Mouse (Mus musculus) heart, postnatal 0 days (tissue): ENCODE measurements at regions not wholly inside any gene's neighbourhood (a gene's known extent, or its start where the extent isn't known, plus 50 kb on each side); places are given as distances from the start of the nearest gene placed in this dataset.
A peak's percentile ranks its signal among the peaks of the same experiment; 100 is the strongest.

ENCODE experiments used
- ATAC-seq: fragments of 200-750 bp; cut with Nextera tagmentation; 2 replicates; pipeline ENCODE4 v1.8.0; 2017; ENCODE audit warnings: low read depth, moderate number of reproducible peaks, moderate library complexity; ENCODE audit not compliant: insufficient read depth
- DNase-seq: peaks from one replicate; pipeline ENCODE4 v3.0.0-alpha.2; 2016; ENCODE audit warnings: low spot score
- H3K27ac ChIP-seq: fragments of 300-500 bp; sonication (generic); 2 replicates; pipeline ENCODE4 v1.5.1; 2014; ENCODE audit warnings: low read depth, mild to moderate bottlenecking
- H3K27me3 ChIP-seq: fragments of 300-500 bp; sonication (generic); 2 replicates; pipeline ENCODE4 v1.6.1; 2014; ENCODE audit warnings: low read length, mixed read lengths; ENCODE audit not compliant: control insufficient read depth, insufficient read depth
- H3K36me3 ChIP-seq: fragments of 300-500 bp; sonication (generic); replicated peaks from 2 replicates; pipeline ENCODE4 v1.6.1; 2014; ENCODE audit warnings: low read length, mixed read lengths; ENCODE audit not compliant: control insufficient read depth, insufficient read depth
- H3K4me1 ChIP-seq: fragments of 300-500 bp; sonication (generic); 2 replicates; pipeline ENCODE4 v1.6.1; 2014; ENCODE audit warnings: antibody characterized with exemption; ENCODE audit not compliant: control insufficient read depth, insufficient read depth
- H3K4me2 ChIP-seq: fragments of 300-500 bp; sonication (generic); 2 replicates; pipeline ENCODE4 v1.6.1; 2014; ENCODE audit warnings: low read depth, mild to moderate bottlenecking, low read length, moderate library complexity
- H3K4me3 ChIP-seq: fragments of 300-500 bp; sonication (generic); 2 replicates; pipeline ENCODE4 v1.5.1; 2014; ENCODE audit warnings: low read depth, low read length
- H3K9ac ChIP-seq: fragments of 300-500 bp; sonication (generic); replicated peaks from 2 replicates; pipeline ENCODE4 v1.6.1; 2014; ENCODE audit warnings: low read depth, low read length, mixed read lengths
- H3K9me3 ChIP-seq: fragments of 300-500 bp; sonication (generic); replicated peaks from 2 replicates; pipeline ENCODE4 v1.6.1; 2016; ENCODE audit warnings: low read length; ENCODE audit not compliant: control insufficient read depth
- CTCF ChIP-seq: IDR thresholded peaks from 2 replicates; pipeline ENCODE4 v1.5.1; 2016; ENCODE audit warnings: antibody characterized with exemption, control low read depth, low read depth
- EP300 ChIP-seq: IDR thresholded peaks from 2 replicates; pipeline ENCODE4 v1.6.1; 2016; ENCODE audit warnings: antibody characterized with exemption, low read depth
- WGBS: fragments of 180-500 bp; shearing (Covaris S2); extraction: QIAGEN DNeasy Blood & Tissue Kit; methylation state at CpG from one replicate; pipeline ENCODE4 v1.1.7; 2014; 5-methylcytosine and 5-hydroxymethylcytosine counted together

DNA sequence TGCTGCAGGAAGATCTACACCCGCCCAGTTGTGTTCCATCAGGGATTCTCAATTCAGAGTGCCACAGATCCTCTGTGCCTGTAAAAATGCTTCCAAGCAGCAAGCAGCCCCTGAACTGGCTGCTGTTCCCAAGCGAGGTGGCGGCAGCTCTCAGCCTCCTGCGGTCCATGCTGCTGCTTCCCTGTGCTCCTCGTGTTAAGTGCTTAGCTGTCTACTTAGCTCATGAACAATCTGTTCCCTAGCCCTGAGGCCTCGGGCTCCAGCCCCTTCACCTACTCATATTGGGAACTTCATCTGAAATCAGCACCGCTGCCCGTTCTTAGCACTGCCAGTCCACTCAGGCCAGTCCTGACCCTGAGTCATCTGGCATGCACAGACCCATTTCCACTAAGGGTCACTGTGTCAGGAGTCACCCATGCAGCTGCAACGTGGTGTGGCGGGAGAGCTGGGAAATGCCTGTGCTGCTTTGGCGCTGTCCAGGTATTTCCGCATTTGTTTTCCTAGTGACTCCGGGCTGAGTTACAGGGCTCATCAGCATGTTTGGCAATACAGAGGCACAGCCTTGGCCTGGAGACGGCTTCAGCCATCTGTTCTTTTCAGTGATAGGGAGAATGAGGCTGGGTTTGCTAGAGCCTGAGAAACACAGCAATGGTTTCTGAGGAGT, 107.5 kb upstream of the Arhgap5 start:
- ATAC-seq (peak; percentile 54; the same call in 1 of the 2 replicates), DNase-seq (no peak)
- H3K4me3 ChIP-seq: no peak overlapping the region
- H3K4me2 ChIP-seq: no peak overlapping the region
- TF ChIP-seq CTCF (no peak), EP300 (no peak)
- peaks cover 35% of the 10 kb centered on the region for H3K4me1 ChIP-seq
- WGBS: 44% methylated on average over 14 of the region's 14 CpGs
- no peak overlapping the region for H3K9ac ChIP-seq
- H3K9me3 ChIP-seq: no peaks in the 10 kb centered on the region
- no peaks in the 10 kb centered on the region for H3K36me3 ChIP-seq
- no peaks in the 10 kb centered on the region for H3K27me3 ChIP-seq
- H3K27ac ChIP-seq: 0 out of 2 replicates have a peak overlapping the region, but pooled peaks have one; percentile 7

DNA sequence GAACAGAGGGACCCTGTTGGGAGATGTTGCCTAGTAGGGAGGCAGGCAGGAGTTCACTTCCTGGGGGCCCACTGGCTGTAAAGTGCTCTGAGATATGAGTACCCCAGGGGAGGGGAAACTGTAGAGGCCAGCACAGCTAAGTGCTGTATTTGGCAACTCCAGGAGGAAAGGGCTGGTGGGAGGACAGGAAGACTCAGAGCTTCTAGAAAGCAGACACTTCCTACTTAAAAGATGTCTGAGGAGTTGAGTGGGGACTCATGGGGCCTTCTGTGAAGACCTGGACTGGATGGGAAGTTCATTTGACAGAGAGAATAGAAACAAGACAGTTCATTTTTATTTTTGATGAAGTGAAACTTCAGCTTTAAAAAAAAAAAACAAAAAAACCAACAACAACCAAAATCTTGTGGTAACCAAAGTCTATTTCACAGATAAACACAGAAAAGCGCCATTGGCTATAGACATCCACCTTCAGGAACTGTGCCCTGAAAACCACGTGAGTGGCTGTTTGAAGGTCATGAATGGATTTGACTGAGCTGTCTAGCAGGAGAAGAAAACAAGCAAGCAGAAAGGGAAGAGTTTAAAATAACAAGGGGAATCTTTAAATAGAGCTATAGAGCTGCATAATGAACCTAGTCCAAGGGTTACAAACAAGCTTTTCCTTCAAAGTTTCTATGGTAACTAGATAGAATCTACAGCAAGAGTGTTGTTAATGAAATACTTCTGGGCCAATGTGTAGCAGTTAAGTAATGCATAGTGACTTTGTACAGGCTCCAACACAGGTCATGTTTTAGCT, 105.9 kb upstream of the Arhgap5 start:
- no peaks in the 10 kb centered on the region for H3K36me3 ChIP-seq
- no peak overlapping the region for H3K4me2 ChIP-seq
- peak; percentile 23 for DNase-seq
- peak overlapping the region; percentile 78 for H3K27ac ChIP-seq
- H3K4me3 ChIP-seq: no peak overlapping the region
- TF ChIP-seq EP300: no peak
- no peak for TF ChIP-seq CTCF
- H3K9me3 ChIP-seq: no peaks in the 10 kb centered on the region
- peaks cover 35% of the 10 kb centered on the region for H3K4me1 ChIP-seq
- WGBS: 42% methylated on average over 2 of the region's 2 CpGs
- H3K9ac ChIP-seq: no peak overlapping the region
- peak; percentile 21; the same call in 1 of the 2 replicates for ATAC-seq
- H3K27me3 ChIP-seq: no peaks in the 10 kb centered on the region

GRCm38 (mm10) chr12:52398511-52398975, 105.2 kb upstream of the Arhgap5 start:
- Histone ChIP-seq H3K9me3 (no peaks in the 10 kb centered on the region), H3K4me2 (no peak overlapping the region), H3K4me1 (peaks cover 35% of the 10 kb centered on the region), H3K36me3 (no peaks in the 10 kb centered on the region), H3K27me3 (no peaks in the 10 kb centered on the region), H3K4me3 (no peak overlapping the region), H3K9ac (no peak overlapping the region), H3K27ac (peak overlapping the region; percentile 78)
- 0 out of 2 replicates have a peak, but pooled peaks have one; percentile 43 for ATAC-seq
- no peak for TF ChIP-seq EP300
- no peak for TF ChIP-seq CTCF
- 27% methylated on average over 6 of the region's 6 CpGs for WGBS
- DNase-seq: peak; percentile 60

- no peak for ATAC-seq
- Histone ChIP-seq H3K27me3 (no peaks in the 10 kb centered on the region), H3K4me1 (peaks cover 30% of the 10 kb centered on the region), H3K27ac (no peak overlapping the region), H3K36me3 (no peaks in the 10 kb centered on the region), H3K4me2 (no peak overlapping the region), H3K9ac (no peak overlapping the region), H3K4me3 (no peak overlapping the region), H3K9me3 (no peaks in the 10 kb centered on the region)
- WGBS: 87% methylated on average over 3 of the region's 3 CpGs
- TF ChIP-seq CTCF (no peak), EP300 (no peak)
- DNase-seq: no peak
Observed at GRCm38 (mm10) chr12:52400099-52400498, 103.7 kb upstream of the Arhgap5 start.

DNA sequence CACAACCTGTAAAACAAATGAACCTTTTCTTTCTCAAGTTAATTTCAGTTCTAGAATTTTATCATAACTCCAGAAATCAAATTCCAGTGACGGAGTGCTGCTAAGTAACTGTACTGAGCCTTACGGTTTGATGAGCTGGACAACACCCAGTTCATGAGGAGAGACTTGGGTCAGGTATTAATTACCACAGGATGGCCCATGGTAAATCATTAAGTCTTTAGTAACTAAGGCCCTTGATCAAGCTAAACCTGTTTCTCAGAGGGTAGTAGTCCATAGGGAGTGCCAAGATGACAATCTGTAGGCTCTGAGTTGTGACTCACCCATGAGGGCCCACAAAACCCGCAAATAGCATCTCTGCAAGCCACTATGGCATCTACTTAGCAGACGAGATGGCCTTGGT, 101.1 kb upstream of the Arhgap5 start:
- peaks cover 12% of the 10 kb centered on the region for H3K4me1 ChIP-seq
- H3K36me3 ChIP-seq: no peaks in the 10 kb centered on the region
- DNase-seq (no peak), ATAC-seq (no peak)
- no peaks in the 10 kb centered on the region for H3K9me3 ChIP-seq
- no peaks in the 10 kb centered on the region for H3K27me3 ChIP-seq
- WGBS: 94% methylated on average over 4 of the region's 4 CpGs
- TF ChIP-seq CTCF (no peak), EP300 (no peak)
- no peak overlapping the region for H3K4me3 ChIP-seq
- no peak overlapping the region for H3K9ac ChIP-seq
- H3K27ac ChIP-seq: no peak overlapping the region
- no peak overlapping the region for H3K4me2 ChIP-seq
